Mouse (Mus musculus) heart, adult 8-10 months (tissue): Measurements from ENCODE around the gene Ugt1a8. TPM values are rescaled to one million over a fixed set of nuclear protein-coding genes. Genes with fewer than 3 reads are reported as not detected.

Experiments
- DNase-seq: peaks from one replicate; pipeline ENCODE4 v3.0.0; 2022; ENCODE audit warnings: low spot score
- total RNA-seq, 4 experiments: library from RNA; stranded (reverse); gene quantifications; 2 replicates each; pipeline ENCODE4 v1.2.4; 2022

The Ugt1a8 gene
- total RNA-seq, 4 experiments from 2014 or later = not detected

DNA sequence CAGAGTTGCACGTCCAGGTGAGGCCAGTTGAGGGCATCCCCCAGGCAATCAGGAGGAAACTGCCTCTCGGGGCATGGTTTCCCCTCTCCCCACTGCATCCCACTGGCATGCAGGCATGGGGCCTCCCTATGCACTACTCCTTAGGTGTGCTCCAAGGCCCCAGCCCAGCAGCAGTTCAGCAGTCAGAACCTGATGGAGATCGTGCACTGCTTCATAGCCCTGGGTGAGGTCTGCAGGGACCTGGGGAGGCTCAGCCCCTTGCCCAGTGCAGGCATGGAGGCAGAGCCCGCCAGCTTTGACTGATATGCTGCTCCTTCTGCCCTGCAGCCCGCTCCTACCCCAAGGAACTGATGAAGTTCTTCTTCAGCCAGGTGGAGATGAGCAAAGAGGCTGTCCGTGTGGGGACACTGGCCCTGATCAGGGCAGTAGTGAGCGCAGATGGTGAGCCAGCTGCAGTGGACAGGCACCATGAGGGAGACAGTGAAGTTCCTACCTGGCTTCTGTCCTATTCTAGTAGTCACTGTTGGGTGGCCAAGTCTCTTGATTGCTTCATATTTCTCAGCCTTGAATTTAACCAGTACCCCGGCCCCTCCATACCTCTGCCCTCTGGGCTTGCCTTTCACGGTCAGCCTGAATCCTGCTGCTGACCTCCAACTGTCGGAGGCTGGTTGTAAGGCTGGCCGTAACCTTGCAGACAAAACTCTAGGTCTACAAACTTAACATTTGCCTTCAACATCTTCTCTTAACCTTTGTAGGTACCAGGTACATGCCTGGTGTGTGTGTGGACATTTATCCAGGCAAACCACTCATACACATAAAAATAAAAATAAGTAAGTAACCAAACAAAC, 147.7 kb downstream of the Ugt1a8 start:
- DNase-seq = no peak

DNA sequence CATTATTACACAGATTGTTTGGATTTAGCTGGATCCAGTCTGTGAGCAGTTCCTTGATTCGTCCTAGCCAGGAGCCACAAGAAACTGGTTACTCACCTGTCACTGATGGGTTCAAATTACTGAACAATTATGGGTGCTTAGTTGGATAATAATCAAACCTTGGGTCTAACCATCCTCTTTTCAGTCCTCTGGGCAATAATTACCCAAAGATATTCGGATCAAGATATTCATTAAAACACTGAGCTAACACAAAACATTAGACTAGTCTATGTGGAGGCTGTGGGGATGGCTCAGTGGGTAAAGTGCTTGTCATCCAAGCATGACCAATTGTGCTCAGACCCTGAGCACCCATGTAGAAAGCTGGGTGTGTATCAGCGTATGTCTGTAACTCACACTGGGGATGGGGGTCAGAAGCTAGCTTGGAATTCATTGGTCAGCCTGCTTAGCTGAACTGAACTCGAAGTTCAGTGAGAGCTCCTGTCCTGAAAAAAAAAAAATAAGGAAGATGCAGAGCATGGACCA, 148.3 kb downstream of the Ugt1a8 start:
- no peak for DNase-seq

GRCm38 (mm10) chr1:88237311-88237710, 149.7 kb downstream of the Ugt1a8 start:
- no peak for DNase-seq

GRCm38 (mm10) chr1:88238771-88239170, 151.2 kb downstream of the Ugt1a8 start:
- DNase-seq = no peak

DNA sequence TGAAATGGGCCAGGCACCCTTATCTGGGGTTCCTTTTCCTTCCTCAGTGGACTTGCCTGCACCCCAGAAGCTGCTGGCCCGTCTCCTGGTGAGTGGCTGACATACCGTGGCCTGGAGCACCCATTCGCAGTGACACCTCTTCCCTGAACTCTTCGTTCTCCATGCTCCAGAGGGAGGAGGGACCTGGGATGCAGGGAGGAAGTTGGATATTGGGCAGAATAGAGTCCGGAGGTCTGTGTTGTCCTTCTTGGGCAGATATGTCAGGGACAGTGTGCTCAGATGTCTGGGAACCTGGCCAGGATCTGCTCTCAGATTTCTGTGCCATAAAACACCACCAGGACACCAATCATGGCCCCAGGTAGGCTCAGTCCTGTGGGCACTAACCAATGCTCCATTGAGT, 152.5 kb downstream of the Ugt1a8 start:
- DNase-seq = no peak

GRCm38 (mm10) chr1:88240579-88240978, 153.0 kb downstream of the Ugt1a8 start:
- no peak for DNase-seq

- no peak for DNase-seq
Measured at GRCm38 (mm10) chr1:88243861-88244260, 156.2 kb downstream of the Ugt1a8 start.

DNA sequence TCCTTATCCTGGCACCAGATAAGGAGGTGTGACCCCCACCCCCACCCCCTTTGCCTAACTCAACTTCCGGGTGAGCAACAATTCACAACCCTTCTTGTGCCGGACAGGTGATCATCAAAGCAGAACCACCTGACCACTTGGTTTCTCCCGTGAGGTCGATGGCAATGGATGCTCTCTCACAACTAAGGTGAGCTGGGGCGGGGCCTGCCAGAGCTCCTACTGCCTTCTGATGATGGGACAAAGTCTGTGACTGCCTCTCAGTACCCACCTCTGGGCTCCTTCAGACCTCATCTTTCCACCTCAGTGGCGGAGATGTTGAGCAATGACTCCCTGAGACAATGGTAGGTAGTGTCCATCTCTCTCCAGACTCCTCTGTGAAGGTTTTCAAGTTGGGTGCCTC, 158.3 kb downstream of the Ugt1a8 start:
- no peak for DNase-seq

DNA sequence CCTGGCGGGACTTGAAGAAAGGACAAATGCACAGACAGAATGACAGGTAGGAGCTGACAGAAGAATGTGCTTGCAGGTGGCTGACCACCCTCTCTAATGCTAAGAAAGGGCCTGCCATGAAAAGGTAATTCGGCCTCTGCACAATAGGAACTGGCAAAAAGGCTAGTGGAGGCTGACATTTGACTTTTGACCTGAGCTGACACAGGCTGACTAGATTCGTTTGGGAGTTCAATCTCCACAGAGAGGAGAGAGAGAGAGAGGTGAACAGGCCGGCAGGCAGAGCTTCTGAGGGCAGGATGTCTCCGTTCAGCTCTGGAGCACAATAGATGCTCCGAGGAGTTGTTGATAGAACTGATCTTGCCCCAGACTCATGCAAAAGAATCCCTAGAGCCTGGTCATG, 158.8 kb downstream of the Ugt1a8 start:
- DNase-seq = no peak

DNA sequence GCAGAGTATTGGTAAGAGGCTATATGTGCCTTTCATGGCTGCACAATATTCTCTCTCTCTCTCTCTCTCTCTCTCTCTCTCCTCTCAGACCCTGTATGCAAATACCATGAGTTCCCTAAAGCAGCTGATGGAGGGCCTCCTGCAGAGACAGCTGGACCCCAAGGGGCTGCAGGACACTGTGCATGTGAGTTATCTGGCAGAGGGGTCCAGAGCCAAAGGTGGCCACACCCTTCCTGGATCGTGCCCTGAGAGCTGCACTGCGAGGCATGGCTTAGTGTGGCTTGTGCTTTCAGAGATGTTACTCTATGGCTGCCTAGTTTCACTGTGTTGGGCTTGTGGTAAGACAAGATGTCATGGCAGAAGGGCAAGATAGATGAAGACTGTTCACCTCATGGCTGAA, 160.0 kb downstream of the Ugt1a8 start:
- no peak for DNase-seq

DNA sequence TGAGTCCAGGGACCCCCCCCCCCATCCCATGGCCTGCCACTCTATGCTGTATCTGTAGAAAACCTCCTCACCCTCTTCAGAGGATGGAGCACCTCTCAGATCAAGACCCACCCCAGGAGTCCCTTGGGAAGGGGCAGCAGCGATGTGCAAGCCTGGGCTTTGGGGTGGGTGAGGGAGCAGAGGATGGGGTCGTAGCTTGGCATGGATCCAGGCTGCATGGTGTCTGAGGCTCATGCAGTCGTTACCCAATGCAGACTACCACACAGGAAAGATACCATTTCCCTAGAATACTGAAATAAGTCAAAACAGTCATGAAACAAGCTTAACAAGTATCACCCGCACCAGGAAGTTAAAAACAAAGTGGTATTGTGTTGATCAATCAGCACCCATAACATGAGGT, 161.0 kb downstream of the Ugt1a8 start:
- DNase-seq = no peak

DNA sequence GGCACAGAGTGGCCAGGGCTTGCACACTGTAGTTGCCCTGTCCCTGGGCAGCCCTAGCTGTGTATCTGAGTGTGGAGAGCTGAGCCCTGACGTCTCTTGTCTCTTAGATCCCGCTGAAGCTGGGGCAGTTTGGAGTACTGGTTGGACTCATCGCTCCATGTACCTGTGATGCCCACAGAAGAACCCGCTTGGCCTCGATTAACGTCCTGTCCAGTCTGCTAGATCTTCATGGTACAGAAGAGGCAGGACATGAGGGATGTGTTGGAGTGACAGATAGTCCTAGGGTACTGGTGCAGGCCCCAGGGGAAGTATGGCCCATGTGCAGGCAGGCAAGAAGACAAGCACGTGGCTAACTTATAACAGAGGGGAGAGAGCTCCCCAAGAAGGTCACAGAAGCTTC, 162.0 kb downstream of the Ugt1a8 start:
- DNase-seq = no peak

DNA sequence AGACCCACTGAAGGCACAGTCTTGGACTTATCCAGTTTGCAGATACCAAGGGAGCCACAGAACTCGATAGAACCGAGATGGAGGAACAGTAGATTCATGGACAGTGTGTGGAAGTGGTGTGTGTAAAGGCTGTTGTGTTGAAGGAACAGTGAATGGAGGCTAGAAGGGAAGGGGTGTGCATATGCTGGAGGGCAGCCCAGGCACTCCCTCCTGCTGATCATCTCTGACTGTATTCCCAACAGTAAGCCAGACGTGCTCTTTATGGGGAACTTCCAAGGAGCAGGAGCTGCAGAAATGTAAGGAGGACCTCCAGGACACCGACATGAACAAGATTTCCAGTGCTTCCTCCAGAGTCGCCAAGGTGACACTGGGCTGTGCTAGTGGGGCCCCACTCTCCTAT, 162.4 kb downstream of the Ugt1a8 start:
- DNase-seq = no peak

- no peak for DNase-seq
Measured at GRCm38 (mm10) chr1:88253106-88253505, 165.5 kb downstream of the Ugt1a8 start.

DNA sequence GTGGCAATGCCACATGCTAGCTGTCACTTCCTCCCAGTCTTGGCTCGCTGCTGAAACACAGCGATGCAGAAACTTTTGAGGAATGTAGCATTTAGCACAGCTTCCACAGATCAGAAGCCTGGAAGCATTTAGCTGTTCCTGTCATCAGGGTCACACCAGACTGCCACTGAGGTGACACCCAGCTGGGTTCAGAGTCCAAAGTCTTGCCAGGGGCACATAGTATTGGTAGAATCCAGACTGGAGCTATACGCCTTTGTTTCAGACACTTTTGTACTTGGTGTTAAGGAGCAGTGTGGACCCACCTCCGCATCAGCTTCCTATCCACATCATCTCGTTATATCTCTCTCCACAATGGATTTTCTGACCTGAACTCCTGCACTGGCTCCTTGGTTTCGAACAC, 165.9 kb downstream of the Ugt1a8 start:
- DNase-seq = no peak

- DNase-seq = no peak
Measured at GRCm38 (mm10) chr1:88254793-88255465, 167.3 kb downstream of the Ugt1a8 start.

DNA sequence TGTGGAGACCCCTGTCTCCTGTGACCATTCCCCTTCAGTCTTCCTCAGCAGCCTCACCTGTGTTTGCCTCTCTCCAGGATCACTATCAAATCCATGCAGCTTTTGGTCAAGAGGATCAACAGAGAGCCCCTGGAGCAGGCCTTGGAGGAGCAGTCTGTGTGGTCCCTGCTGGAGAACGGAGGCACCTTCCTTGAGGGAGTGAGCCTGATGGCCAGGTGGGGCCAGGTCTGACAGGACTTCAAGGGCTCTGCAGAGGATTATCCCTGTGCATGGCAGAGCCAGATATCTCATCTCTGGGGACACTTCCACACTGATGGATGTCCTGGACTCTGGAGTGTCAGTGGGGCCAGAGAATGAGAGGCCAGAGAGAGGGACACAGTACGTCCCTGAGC, 167.8 kb downstream of the Ugt1a8 start:
- no peak for DNase-seq

DNA sequence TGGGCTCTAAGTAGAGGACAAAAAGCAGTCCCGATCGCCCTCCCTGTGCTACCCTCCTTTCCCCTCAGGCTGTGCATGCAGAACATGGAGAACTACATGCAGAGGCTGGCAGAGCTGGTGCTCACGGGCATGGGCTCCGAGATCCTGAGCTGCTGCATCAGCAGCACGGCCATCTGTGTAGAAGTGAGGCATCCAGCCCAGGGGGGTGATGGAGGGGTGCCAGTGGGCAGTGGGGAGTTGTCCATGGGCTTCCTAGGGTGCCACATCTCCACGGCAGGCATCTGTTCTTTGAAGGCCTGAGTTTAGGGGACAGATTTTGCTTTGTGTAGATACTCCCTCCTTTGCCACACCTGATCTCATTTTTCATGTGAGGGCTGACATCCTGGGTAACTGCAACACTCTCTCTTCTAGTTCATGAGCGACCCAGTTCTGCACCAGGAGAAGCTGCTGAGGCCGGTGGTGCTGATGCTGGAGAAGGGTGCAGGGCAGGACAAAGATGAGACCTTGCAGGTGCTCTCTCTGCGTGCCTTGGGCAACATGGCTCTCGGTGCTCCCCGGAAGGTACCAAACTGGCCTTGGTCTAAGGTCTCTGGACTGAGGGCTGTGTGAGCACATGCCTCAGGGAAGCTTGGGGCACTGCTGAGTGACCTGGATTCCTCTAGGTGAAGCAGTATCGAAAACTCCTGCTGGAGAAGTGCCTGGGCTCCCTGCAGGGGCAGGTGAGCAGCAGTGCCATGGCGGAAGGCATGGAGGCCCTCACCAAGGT, 168.6 kb downstream of the Ugt1a8 start:
- no peak for DNase-seq

DNA sequence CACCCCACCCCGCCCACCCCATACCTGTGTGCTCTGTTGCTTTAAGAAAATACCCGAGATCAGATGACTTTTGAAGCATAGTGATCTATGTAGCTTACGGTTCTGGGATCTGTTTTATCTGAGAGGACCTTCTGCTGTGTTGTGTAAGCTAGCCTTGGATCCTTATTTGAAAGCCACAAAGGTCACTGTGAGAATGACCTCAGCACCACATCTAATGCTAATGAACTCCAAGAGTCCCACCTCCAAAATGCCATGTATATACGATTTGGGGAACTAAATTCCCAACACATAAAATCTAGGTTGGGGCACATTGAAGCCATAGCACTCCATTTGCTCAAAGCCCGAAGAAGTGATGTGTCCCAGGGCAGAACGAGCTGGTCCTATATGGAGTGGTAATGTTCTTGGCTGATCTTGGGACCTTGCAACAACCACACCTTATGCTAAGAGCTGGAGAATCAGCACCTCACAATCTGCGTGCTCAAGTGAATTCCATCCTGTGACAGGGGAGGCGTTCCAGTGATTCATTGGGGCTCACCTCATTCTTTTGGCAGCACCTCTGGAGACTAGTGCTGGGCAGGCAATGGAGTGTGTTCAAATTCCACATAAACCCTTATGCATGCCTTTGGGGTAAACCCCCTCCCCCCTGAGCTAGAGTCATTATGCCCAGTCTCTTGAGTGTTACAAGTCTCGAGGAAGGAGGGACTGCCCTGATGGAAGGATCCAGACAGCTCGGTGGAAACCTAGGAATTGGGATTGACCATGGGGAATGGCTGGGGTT, 169.5 kb downstream of the Ugt1a8 start:
- DNase-seq = no peak

- no peak for DNase-seq
Measured at GRCm38 (mm10) chr1:88257681-88258080, 170.1 kb downstream of the Ugt1a8 start.

GRCm38 (mm10) chr1:88258361-88258760, 170.7 kb downstream of the Ugt1a8 start:
- DNase-seq = no peak
